Mouse (Mus musculus): ENCODE data around the gene Slc36a3. TPM values are rescaled to one million over a fixed set of nuclear protein-coding genes. Genes with fewer than 3 reads are reported as not detected.

Gene Slc36a3
- polyA plus RNA-seq (2012; rRNA removed), result 0.06 and 0.15 TPM in 2 replicates

DNA sequence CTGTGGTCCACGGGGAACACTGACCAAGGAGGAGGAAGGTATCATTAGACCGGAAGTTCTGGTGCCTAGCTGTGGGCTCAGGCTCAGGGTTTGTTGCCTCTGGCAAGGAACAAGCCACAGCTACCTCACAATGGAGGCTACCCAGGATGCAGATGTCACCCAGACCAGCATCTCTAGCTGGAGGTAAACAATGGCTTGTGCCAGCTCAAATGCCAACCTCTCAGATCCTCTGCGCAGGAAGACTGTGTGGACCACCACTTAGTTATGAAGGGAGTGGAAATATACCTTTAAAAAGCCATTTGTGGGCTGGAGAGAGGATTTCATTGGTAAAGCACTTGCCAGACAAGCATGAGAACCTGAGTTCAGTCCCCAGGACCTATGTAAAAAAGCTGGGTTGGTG, at the start of gene Slc36a3:
Slc36a3 (minus strand) TSS at position 101 of the 400 bp plus-strand sequence.

DNA sequence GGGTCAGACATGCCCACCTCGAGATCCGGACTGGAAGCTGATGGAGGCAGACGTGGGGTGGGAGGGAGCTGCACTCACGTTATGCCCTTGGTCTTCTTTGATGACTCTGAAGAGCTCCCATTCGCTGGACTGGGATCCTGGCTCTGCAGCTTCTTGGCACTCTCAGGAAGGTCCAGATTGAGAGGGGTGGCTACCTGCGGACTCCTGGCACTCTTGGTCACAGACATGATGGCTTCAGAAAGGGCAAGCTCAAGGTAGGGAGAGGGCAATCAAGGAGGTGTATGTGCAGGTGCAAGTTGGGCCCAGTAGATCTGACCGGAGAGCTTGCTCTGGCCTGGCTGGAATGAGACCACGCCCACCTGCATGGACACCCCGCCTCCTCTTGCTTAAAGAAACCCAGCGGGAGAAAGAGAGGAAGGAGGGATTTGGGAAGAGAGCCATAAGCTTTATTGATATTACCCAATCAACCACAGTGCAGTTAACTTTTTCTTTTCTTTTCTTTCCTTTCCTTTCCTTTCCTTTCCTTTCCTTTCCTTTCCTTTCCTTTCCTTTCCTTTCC, 33.3 kb upstream of the Slc36a3 start, which contains the start of gene Slc36a2:
Slc36a2 (minus strand) TSS at position 345 of the 559 bp plus-strand sequence.

DNA sequence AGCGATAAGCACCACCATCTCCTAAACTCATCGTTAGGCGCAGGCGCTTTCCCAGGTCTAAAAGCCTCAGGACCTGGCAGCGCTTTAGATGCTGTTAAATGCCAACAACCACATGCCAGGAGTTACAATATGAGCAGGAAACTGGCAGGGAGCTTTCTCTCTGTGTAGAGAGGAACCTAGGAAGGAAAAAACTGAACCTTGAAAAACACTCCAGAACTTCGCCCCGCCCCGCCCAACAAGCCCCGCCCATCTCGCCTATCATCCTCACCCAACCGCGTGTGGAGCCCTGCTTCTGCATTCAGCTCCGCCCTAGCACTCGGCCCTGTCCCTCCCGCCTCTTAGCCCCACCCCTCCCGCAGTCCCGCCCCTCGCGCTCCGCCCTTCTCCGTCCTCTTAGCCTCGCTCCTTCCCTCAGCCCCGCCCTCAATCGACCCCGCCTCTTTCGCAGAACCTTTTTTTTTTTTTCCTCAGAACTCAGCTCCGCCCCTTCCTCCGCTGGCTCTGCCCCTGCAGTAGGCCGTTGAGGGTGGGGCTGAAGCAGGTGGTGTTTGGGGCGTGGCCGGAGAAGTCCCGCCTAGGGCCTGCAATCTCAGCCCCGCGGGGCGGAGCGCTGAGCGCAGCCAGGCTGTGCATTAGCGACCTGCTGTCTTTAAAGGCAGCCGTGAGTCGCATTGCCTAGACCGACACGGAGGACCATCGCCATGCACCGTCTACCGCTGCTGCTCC, 53.9 kb downstream of the Slc36a3 start, which contains the start of gene Gm2a:
Gm2a (plus strand) TSS at position 653 of the 726 bp plus-strand sequence.

DNA sequence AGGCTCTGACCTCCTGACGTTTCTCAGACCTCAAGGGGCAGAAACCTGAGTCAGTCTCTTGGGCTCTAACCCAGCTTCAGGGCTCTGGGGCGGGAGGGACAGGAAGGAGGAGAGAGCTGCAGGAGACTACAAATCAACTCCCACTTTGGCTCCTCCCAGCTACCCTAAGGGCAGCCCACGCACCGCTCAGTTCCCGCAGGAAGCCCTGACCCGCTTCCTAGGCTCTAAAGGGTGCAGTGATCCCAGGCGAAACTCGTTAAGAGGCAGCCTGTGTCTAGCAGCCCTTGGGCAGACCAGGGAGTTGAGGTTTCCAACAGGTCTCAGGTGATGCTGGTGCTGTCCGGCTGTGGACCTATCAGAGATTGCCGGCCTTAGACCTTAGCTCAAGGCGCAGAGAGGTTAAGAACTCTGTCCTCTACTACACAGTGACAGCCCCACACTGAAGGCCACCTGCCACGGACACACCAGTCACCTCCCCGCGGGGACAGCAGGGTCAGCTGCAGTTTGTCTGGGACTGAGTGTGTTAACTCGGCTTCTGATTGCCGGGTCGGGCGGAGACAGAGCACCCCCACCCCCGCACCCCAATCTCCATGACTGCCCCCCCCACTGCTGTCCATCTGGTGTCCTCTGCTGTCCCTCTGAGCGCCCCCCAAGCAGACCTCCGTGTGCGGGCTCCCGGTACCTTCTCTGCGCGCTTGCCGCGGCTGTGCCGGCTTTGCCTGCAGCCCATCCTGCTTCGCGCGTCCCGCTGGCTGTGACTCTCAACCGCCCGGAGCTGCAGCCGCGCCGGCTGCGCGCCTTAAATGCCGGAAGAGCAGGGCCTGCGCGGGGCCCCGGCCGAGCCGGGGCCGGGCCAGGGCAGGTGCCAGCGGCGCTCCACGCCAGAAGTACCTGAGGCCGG, 73.9 kb downstream of the Slc36a3 start, which contains the start of gene Ccdc69:
Ccdc69 (minus strand) TSS at position 801 of the 901 bp plus-strand sequence.

Other genes starting within 250 kb of the Slc36a3 start
- gene Gpx3, start 249.3 kb downstream of the Slc36a3 start, polyA plus RNA-seq (2012; rRNA removed), result 99.4 and 103 TPM in 2 replicates
- 89.1 and 120 TPM in 2 replicates for gene Tnip1, start 188.8 kb downstream of the Slc36a3 start, polyA plus RNA-seq (2012; rRNA removed)
- gene Anxa6, start 118.3 kb downstream of the Slc36a3 start, polyA plus RNA-seq (2012; rRNA removed), result 56.6 and 63.1 TPM in 2 replicates
- 1.1 and 1.2 TPM in 2 replicates for gene Ccdc69, start 73.6 kb downstream of the Slc36a3 start, polyA plus RNA-seq (2012; rRNA removed)
- 26.8 and 27.5 TPM in 2 replicates for gene Gm2a, start 53.6 kb downstream of the Slc36a3 start, polyA plus RNA-seq (2012; rRNA removed)
- gene Slc36a2, start 33.4 kb upstream of the Slc36a3 start, polyA plus RNA-seq (2012; rRNA removed), result 1.9 and 2.9 TPM in 2 replicates
- gene Slc36a1, start 52.6 kb upstream of the Slc36a3 start, polyA plus RNA-seq (2012; rRNA removed), result 64.8 and 68.7 TPM in 2 replicates
- gene Fat2, start 184.9 kb upstream of the Slc36a3 start, polyA plus RNA-seq (2012; rRNA removed), result 0.12 and 0.17 TPM in 2 replicates